Mouse (Mus musculus) lung, embryonic 14.5 days (tissue): ENCODE results near the gene Mrps17. TPM values are rescaled to one million over a fixed set of nuclear protein-coding genes. Genes with fewer than 3 reads are reported as not detected.

ENCODE experiments used
- ATAC-seq: fragments of 200-750 bp; cut with Nextera tagmentation; 2 replicates; pipeline ENCODE4 v1.8.0; 2017; ENCODE audit warnings: mild to moderate bottlenecking, moderate TSS enrichment, moderate library complexity; ENCODE audit not compliant: insufficient read depth
- DNase-seq: peaks from one replicate; pipeline ENCODE4 v3.0.0-alpha.2; 2015
- H3K27ac ChIP-seq: fragments of 300-500 bp; sonication (generic); 2 replicates; pipeline ENCODE4 v1.5.1; 2014; ENCODE audit warnings: low read depth, mild to moderate bottlenecking, moderate library complexity
- H3K27me3 ChIP-seq: fragments of 300-500 bp; sonication (generic); 2 replicates; pipeline ENCODE4 v1.6.1; 2014; ENCODE audit warnings: low read length, control low read depth; ENCODE audit not compliant: insufficient read depth
- H3K36me3 ChIP-seq: fragments of 300-500 bp; sonication (generic); 2 replicates; pipeline ENCODE4 v1.6.1; 2014; ENCODE audit warnings: control low read depth; ENCODE audit not compliant: insufficient read depth
- H3K4me1 ChIP-seq: fragments of 300-500 bp; sonication (generic); 2 replicates; pipeline ENCODE4 v1.6.1; 2014; ENCODE audit warnings: antibody characterized with exemption, control low read depth; ENCODE audit not compliant: insufficient read depth
- H3K4me2 ChIP-seq: fragments of 300-500 bp; sonication (generic); 2 replicates; pipeline ENCODE4 v1.6.1; 2014; ENCODE audit warnings: mild to moderate bottlenecking
- H3K4me3 ChIP-seq: fragments of 300-500 bp; sonication (generic); 2 replicates; pipeline ENCODE4 v1.5.1; 2014; ENCODE audit warnings: low read depth, low read length
- H3K9ac ChIP-seq: fragments of 300-500 bp; sonication (generic); 2 replicates; pipeline ENCODE4 v1.6.1; 2014
- H3K9me3 ChIP-seq: fragments of 300-500 bp; sonication (generic); 2 replicates; pipeline ENCODE4 v1.6.1; 2016; ENCODE audit warnings: low read depth, low read length, control low read depth
- CTCF ChIP-seq: IDR thresholded peaks from 2 replicates; pipeline ENCODE4 v1.5.1; 2016; ENCODE audit warnings: antibody characterized with exemption, low read depth
- WGBS: fragments of 180-500 bp; shearing (Covaris S2); extraction: QIAGEN DNeasy Blood & Tissue Kit; methylation state at CpG from one replicate; pipeline ENCODE4 v1.1.7; 2014; 5-methylcytosine and 5-hydroxymethylcytosine counted together
- polyA plus RNA-seq: library from polyadenylated mRNA; unstranded; fragments of >200 nt; fragmentation: Nextera tagmentation; extraction: Ambion mirVana; gene quantifications from 2 replicates; pipeline ENCODE4 v1.2.1, GENCODE M21; 2014

The Mrps17 gene
- polyA plus RNA-seq, 1 experiment from 2014 or later, result 196 TPM

- Histone ChIP-seq H3K4me1 (no peaks in the 10 kb centered on the region), H3K9me3 (no peaks in the 10 kb centered on the region), H3K27me3 (no peaks in the 10 kb centered on the region), H3K4me3 (no peak overlapping the region), H3K36me3 (no peaks in the 10 kb centered on the region), H3K27ac (no peak overlapping the region), H3K4me2 (no peak overlapping the region), H3K9ac (no peak overlapping the region)
- no peak for DNase-seq
- ATAC-seq, result no peak
- no peak for TF ChIP-seq CTCF
- WGBS, result 74% methylated on average over 3 of the region's 3 CpGs
Observed at GRCm38 (mm10) chr5:129690528-129690927, 24.8 kb upstream of the Mrps17 start.

- H3K4me3 ChIP-seq, result no peak overlapping the region
- H3K9ac ChIP-seq, result no peak overlapping the region
- ATAC-seq (no peak), DNase-seq (no peak)
- 23% methylated on average over 2 of the region's 2 CpGs for WGBS
- no peaks in the 10 kb centered on the region for H3K27me3 ChIP-seq
- TF ChIP-seq CTCF, result no peak
- H3K4me1 ChIP-seq, result no peaks in the 10 kb centered on the region
- no peaks in the 10 kb centered on the region for H3K36me3 ChIP-seq
- H3K9me3 ChIP-seq, result no peaks in the 10 kb centered on the region
- no peak overlapping the region for H3K27ac ChIP-seq
- no peak overlapping the region for H3K4me2 ChIP-seq
Observed at GRCm38 (mm10) chr5:129700506-129700905, 14.8 kb upstream of the Mrps17 start.

GRCm38 (mm10) chr5:129701706-129702105, 13.6 kb upstream of the Mrps17 start:
- Histone ChIP-seq H3K27me3 (no peaks in the 10 kb centered on the region), H3K9ac (no peak overlapping the region), H3K36me3 (no peaks in the 10 kb centered on the region), H3K4me3 (no peak overlapping the region), H3K27ac (no peak overlapping the region), H3K4me1 (no peaks in the 10 kb centered on the region), H3K4me2 (no peak overlapping the region), H3K9me3 (no peaks in the 10 kb centered on the region)
- ATAC-seq, result no peak
- WGBS, result 84% methylated on average over 1 of the region's 1 CpGs
- DNase-seq, result no peak
- no peak for TF ChIP-seq CTCF

- DNase-seq (no peak), ATAC-seq (no peak)
- H3K4me2 ChIP-seq, result no peak overlapping the region
- H3K36me3 ChIP-seq, result no peaks in the 10 kb centered on the region
- H3K4me1 ChIP-seq, result no peaks in the 10 kb centered on the region
- H3K4me3 ChIP-seq, result no peak overlapping the region
- TF ChIP-seq CTCF, result no peak
- H3K27ac ChIP-seq, result no peak overlapping the region
- H3K9ac ChIP-seq, result no peak overlapping the region
- no peaks in the 10 kb centered on the region for H3K9me3 ChIP-seq
- no peaks in the 10 kb centered on the region for H3K27me3 ChIP-seq
Observed at GRCm38 (mm10) chr5:129703368-129703767, 11.9 kb upstream of the Mrps17 start.

- ATAC-seq (no peak), DNase-seq (no peak)
- Histone ChIP-seq H3K27me3 (no peaks in the 10 kb centered on the region), H3K27ac (no peak within 1 kb of the TSS), H3K4me1 (no peaks in the 10 kb centered on the region), H3K4me2 (no peak within 1 kb of the TSS), H3K9me3 (no peaks in the 10 kb centered on the region), H3K36me3 (no peaks in the 10 kb centered on the region), H3K9ac (no peak within 1 kb of the TSS), H3K4me3 (no peak within 1 kb of the TSS)
- WGBS, result 52% methylated on average over 2 of the region's 2 CpGs
- TF ChIP-seq CTCF, result no peak
Observed at GRCm38 (mm10) chr5:129708412-129708811, 6.9 kb upstream of the Mrps17 start, which contains the start of gene Sept14. Gene Sept14 (minus strand): TSS chr5:129708512.

- no peak for ATAC-seq
- Histone ChIP-seq H3K36me3 (peaks cover 30% of the 10 kb centered on the region; the same call in 1 of the 2 replicates), H3K9me3 (no peaks in the 10 kb centered on the region), H3K9ac (no peak overlapping the region), H3K4me3 (no peak overlapping the region), H3K4me1 (0 out of 2 replicates have a peak, but pooled peaks cover 6% of the 10 kb centered on the region), H3K27ac (no peak overlapping the region), H3K27me3 (no peaks in the 10 kb centered on the region), H3K4me2 (no peak overlapping the region)
- TF ChIP-seq CTCF, result 0 out of 2 replicates have a peak, but pooled peaks have one; percentile 19
- no peak for DNase-seq
- 76% methylated on average over 9 of the region's 9 CpGs for WGBS
Observed at GRCm38 (mm10) chr5:129717016-129717415, 1.7 kb downstream of the Mrps17 start.

- ATAC-seq (no peak), DNase-seq (no peak)
- H3K9ac ChIP-seq, result no peak overlapping the region
- peak; percentile 24; the same call in 1 of the 2 replicates for TF ChIP-seq CTCF
- no peak overlapping the region for H3K4me3 ChIP-seq
- 88% methylated on average over 3 of the region's 3 CpGs for WGBS
- no peaks in the 10 kb centered on the region for H3K27me3 ChIP-seq
- H3K27ac ChIP-seq, result no peak overlapping the region
- no peaks in the 10 kb centered on the region for H3K9me3 ChIP-seq
- no peak overlapping the region for H3K4me2 ChIP-seq
- H3K36me3 ChIP-seq, result peaks cover 30% of the 10 kb centered on the region; the same call in 1 of the 2 replicates
- H3K4me1 ChIP-seq, result 0 out of 2 replicates have a peak, but pooled peaks cover 6% of the 10 kb centered on the region
Observed at GRCm38 (mm10) chr5:129720176-129720575, 4.9 kb downstream of the Mrps17 start.
